Mouse (Mus musculus): ENCODE results near the gene Acsbg2. TPM values are rescaled to one million over a fixed set of nuclear protein-coding genes. Genes with fewer than 3 reads are reported as not detected.

The Acsbg2 gene
- polyA plus RNA-seq, 1 experiment, result not detected

DNA sequence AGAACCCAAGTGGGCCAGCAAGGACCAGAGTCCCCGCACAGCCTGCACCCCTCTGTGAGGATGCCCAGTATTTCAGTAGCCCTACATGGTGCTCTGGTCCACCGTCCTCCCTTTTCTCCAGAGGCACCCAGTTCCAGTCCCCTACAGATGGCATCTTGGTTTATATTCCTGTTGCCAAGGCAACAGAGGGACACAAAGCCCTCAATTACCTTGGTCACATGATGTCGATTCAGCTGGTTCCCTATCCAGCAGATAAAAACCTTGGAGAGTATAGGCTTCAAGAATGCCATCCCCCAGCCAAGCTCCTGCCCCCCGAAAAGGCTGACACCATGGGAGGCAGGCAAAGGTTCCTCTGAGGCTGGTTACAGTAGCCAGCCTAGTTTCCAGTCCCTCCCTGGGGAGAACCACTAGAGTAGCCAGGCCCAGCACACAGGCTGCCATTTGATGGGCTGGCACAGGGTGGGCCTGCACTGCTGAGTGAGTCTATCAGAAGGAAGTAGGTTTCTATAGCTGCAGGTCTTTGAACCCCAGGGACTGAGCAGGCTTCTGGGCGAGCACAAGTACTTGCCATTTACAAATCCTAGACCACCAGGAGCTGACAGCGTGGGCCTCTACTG is 22.4 kb upstream of the Acsbg2 start:
- Histone ChIP-seq H3K4me3 (ENCODE audit: insufficient read depth, low read length) (no peak overlapping the region), H3K27ac (ENCODE audit: insufficient read depth, low read depth, low read length) (no peak overlapping the region), H3K4me1 (ENCODE audit: control insufficient read depth, insufficient read depth, low read length) (no peaks in the 10 kb centered on the region)
- TF ChIP-seq POLR2A (IDR thresholded peaks at IDR 0.05; ENCODE audit: borderline replicate concordance, low read depth, low read length) (no peak), CTCF (IDR thresholded peaks at IDR 0.05; ENCODE audit: low read depth, low read length) (no peak)

DNA sequence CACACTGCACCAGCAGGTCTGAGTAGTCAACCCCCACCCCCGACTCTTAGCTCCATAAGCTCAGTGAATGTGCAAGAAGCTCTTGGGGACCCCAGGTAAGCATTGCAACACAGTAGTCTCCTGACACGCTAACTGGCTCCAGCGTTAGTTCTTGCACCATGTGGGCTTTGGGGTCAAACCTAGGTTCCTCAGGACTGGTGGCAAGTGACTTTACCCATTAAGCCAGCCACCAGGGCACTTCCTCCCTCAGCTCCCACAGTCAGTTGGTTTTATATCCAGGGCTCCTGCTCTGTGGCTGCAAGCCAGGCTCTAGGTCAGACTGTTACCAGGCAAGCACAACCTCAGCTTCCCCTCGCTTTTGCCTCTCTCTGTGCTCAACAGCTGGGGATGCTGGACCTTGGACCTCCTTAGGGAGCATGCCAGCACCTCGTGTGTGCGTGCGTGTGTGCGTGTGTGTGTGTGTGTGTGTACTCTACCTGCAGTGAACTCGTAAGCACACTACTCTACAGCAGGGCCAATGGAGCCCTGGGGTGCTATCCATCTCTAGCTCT is 21.2 kb upstream of the Acsbg2 start:
- no peaks in the 10 kb centered on the region for H3K4me1 ChIP-seq (ENCODE audit: control insufficient read depth, insufficient read depth, low read length)
- TF ChIP-seq POLR2A (IDR thresholded peaks at IDR 0.05; ENCODE audit: borderline replicate concordance, low read depth, low read length) (no peak), CTCF (IDR thresholded peaks at IDR 0.05; ENCODE audit: low read depth, low read length) (no peak)
- H3K27ac ChIP-seq (ENCODE audit: insufficient read depth, low read depth, low read length), result no peak overlapping the region
- H3K4me3 ChIP-seq (ENCODE audit: insufficient read depth, low read length), result no peak overlapping the region

DNA sequence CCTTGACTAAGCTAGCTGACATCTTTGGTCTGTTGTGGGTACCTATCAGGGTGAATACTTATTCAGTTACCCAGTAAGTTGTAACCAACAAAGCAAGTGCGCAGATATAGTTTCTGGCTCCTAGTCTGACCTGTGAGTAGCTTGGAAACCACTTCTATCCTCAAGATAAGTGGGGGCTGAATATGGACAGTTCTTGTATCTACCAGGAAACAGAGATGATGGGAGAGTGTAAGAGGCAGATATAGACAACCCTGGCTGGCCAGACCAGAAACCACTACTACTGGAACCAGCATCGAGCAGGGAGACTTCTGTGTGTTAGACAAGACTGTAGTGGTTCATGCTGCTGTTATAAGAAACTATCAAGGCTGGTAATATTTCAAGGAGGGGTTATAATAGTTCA is 15.8 kb upstream of the Acsbg2 start:
- peaks cover 3% of the 10 kb centered on the region for H3K4me1 ChIP-seq (ENCODE audit: control insufficient read depth, insufficient read depth, low read length)
- no peak overlapping the region for H3K27ac ChIP-seq (ENCODE audit: insufficient read depth, low read depth, low read length)
- TF ChIP-seq CTCF (IDR thresholded peaks at IDR 0.05; ENCODE audit: low read depth, low read length) (no peak), POLR2A (IDR thresholded peaks at IDR 0.05; ENCODE audit: borderline replicate concordance, low read depth, low read length) (no peak)
- H3K4me3 ChIP-seq (ENCODE audit: insufficient read depth, low read length), result no peak overlapping the region

DNA sequence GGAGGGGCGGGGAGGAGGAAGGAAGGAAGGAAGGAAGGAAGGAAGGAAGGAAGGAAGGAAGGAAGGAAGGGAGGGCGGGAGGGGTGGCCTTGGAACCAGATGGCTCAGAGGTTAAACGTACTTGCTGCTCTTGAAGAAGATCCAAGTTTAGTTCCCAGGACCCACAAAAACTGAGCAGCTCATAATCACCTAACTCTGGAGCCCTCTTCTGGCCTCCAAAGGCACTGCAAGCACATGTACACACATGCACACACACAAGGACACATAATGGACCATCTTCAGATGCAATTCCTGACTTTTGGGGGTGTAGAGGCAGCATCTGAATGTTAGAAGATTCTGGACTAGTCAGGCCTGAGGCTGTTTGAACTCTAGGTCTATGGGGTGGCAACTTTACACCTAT is 13.8 kb upstream of the Acsbg2 start:
- no peak overlapping the region for H3K27ac ChIP-seq (ENCODE audit: insufficient read depth, low read depth, low read length)
- H3K4me3 ChIP-seq (ENCODE audit: insufficient read depth, low read length), result no peak overlapping the region
- peaks cover 19% of the 10 kb centered on the region for H3K4me1 ChIP-seq (ENCODE audit: control insufficient read depth, insufficient read depth, low read length)
- TF ChIP-seq CTCF (IDR thresholded peaks at IDR 0.05; ENCODE audit: low read depth, low read length) (no peak), POLR2A (IDR thresholded peaks at IDR 0.05; ENCODE audit: borderline replicate concordance, low read depth, low read length) (no peak)

DNA sequence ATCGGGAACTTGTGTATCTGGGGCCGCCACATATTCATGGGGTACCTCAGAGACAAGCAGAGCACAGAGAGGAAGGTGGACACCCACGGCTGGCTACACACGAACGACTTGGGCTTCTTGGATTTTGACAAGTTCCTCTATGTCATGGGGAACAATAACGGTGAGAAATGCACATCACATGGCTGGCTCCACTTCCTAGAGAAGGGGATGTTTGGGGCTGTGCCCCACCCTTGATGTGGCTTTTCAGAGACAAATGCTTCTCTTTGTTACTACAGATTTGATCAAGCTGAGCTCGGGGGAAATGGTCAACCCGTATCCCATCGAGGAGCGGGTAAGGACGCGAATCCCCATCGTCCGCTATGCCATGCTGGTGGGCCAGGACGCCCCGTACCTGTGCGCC is 10.6 kb upstream of the Acsbg2 start:
- H3K27ac ChIP-seq (ENCODE audit: insufficient read depth, low read depth, low read length), result no peak overlapping the region
- H3K4me3 ChIP-seq (ENCODE audit: insufficient read depth, low read length), result no peak overlapping the region
- peaks cover 19% of the 10 kb centered on the region for H3K4me1 ChIP-seq (ENCODE audit: control insufficient read depth, insufficient read depth, low read length)
- no peak for TF ChIP-seq CTCF (IDR thresholded peaks at IDR 0.05; ENCODE audit: low read depth, low read length)
- TF ChIP-seq POLR2A (IDR thresholded peaks at IDR 0.05; ENCODE audit: borderline replicate concordance, low read depth, low read length), result no peak

DNA sequence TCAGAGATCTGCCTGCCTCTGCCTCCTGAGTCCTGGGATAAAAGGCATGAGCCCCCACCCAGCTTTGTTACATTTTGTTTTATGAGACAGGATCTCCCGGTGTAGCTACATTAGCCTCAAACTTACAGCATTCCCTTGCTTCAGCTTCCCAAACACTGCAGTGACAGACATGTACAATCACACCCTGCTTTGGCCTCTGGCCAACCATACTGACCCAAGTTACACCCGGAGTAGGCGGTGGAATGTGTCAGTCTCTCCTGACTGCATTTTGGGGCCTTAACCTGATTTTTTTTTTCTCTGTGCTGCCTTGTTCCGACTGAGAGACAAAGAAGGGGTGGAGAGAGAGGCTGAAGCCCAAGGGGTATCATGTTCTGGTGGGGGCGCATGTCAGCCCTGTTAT is 10.1 kb upstream of the Acsbg2 start:
- Histone ChIP-seq H3K4me1 (ENCODE audit: control insufficient read depth, insufficient read depth, low read length) (peaks cover 19% of the 10 kb centered on the region), H3K27ac (ENCODE audit: insufficient read depth, low read depth, low read length) (no peak overlapping the region), H3K4me3 (ENCODE audit: insufficient read depth, low read length) (no peak overlapping the region)
- TF ChIP-seq CTCF (IDR thresholded peaks at IDR 0.05; ENCODE audit: low read depth, low read length) (no peak), POLR2A (IDR thresholded peaks at IDR 0.05; ENCODE audit: borderline replicate concordance, low read depth, low read length) (no peak)

DNA sequence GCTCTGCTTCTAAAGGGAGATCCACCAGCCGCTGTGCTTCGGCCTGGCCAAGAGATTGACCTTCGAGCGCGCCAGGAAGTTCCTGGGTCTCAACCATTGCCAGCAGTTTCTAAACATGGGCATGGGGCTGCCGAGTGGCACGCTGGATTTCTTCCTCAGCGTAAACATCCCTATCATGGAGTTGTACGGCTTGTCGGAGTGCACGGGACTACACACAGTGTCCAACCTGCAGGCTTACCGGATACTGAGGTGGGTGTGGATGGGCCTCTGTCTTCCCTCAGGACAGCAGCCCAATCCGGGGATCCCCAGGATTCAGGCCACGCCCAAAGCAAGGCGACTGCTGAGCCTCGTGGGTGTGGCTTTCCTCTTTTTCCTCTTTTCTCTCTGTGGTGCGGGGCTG is 9.4 kb upstream of the Acsbg2 start:
- Histone ChIP-seq H3K4me1 (ENCODE audit: control insufficient read depth, insufficient read depth, low read length) (peaks cover 19% of the 10 kb centered on the region), H3K4me3 (ENCODE audit: insufficient read depth, low read length) (peak overlapping the region; percentile 47), H3K27ac (ENCODE audit: insufficient read depth, low read depth, low read length) (no peak overlapping the region)
- TF ChIP-seq POLR2A (IDR thresholded peaks at IDR 0.05; ENCODE audit: borderline replicate concordance, low read depth, low read length) (no peak), CTCF (IDR thresholded peaks at IDR 0.05; ENCODE audit: low read depth, low read length) (no peak)

DNA sequence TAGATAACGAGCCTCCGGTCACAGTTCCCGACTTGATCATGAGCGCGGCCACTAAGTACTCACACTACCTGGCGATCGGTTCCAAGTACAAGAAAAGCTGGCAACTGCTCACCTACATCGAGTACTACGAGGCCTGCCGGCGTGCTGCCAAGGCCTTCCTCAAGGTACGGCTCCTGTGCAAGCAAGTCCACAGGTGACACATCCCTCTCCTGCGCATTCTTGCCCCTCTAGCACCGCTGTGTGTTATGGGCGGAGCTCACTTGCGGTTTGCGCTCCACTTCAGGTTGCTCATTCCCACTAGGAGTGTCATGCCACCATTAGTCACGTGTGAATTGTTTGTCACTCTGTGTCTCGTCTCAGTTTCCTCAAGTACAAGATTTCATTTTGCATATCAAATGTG is 3.2 kb upstream of the Acsbg2 start:
- Histone ChIP-seq H3K4me1 (ENCODE audit: control insufficient read depth, insufficient read depth, low read length) (no peaks in the 10 kb centered on the region), H3K27ac (ENCODE audit: insufficient read depth, low read depth, low read length) (no peak overlapping the region), H3K4me3 (ENCODE audit: insufficient read depth, low read length) (no peak overlapping the region)
- TF ChIP-seq POLR2A (IDR thresholded peaks at IDR 0.05; ENCODE audit: borderline replicate concordance, low read depth, low read length), result no peak
- TF ChIP-seq CTCF (IDR thresholded peaks at IDR 0.05; ENCODE audit: low read depth, low read length), result no peak

DNA sequence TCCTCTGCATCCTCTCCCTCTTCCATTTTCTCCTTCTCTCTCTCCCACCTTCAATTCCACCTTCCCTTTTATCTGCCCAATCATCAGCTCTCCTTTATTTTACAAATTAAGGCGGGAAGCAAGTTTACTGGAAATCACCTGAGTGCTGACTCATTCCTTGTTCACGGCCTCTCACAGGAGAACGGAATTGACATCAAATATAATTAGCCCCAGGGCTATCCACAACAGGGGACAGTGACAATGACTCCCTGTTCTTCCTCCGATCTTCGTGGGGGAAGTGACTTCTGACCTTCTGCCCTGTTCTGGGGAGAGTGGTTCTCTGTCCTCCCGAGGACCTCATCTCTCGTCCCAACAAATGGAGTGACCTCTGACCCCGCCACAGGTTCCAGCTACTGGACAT is 2.7 kb upstream of the Acsbg2 start:
- Histone ChIP-seq H3K4me1 (ENCODE audit: control insufficient read depth, insufficient read depth, low read length) (no peaks in the 10 kb centered on the region), H3K4me3 (ENCODE audit: insufficient read depth, low read length) (no peak overlapping the region), H3K27ac (ENCODE audit: insufficient read depth, low read depth, low read length) (no peak overlapping the region)
- no peak for TF ChIP-seq POLR2A (IDR thresholded peaks at IDR 0.05; ENCODE audit: borderline replicate concordance, low read depth, low read length)
- no peak for TF ChIP-seq CTCF (IDR thresholded peaks at IDR 0.05; ENCODE audit: low read depth, low read length)

DNA sequence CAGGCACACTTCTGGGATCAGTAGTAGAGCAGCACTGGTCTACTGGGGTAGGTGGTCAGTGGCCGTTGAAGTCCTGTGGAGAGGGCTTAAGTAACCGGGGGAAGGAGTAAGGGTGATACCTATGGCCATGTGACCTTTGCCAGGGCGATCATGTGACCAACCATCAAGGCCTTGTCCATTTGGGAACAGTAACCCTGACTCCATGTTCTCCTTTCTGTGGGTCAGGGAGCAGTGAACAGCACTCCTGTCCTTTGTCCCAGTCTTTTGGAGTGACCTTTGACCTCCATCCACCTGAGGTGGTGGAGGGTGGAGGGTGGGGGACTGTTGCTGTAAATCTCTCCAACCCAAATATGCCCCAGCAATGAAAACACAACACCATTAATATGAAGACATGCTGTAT is 2.2 kb upstream of the Acsbg2 start:
- Histone ChIP-seq H3K4me1 (ENCODE audit: control insufficient read depth, insufficient read depth, low read length) (no peaks in the 10 kb centered on the region), H3K4me3 (ENCODE audit: insufficient read depth, low read length) (no peak overlapping the region), H3K27ac (ENCODE audit: insufficient read depth, low read depth, low read length) (no peak overlapping the region)
- TF ChIP-seq POLR2A (IDR thresholded peaks at IDR 0.05; ENCODE audit: borderline replicate concordance, low read depth, low read length) (no peak), CTCF (IDR thresholded peaks at IDR 0.05; ENCODE audit: low read depth, low read length) (no peak)

Measured in bone marrow macrophage, adult 2 months (primary cell).